Mouse (Mus musculus) Patski (cell line): ENCODE measurements around the gene Mtmr12. TPM values are rescaled to one million over a fixed set of nuclear protein-coding genes. Genes with fewer than 3 reads are reported as not detected.
"Not testable (repeated sequence)": the region's sequence is repeated elsewhere in the genome, so short reads cannot be mapped to it uniquely, and the experiment has no call there.

Experiments used
- ATAC-seq: fragments of 100-300 bp; one replicate; pipeline ENCODE4 v1.8.0; 2021
- CTCF ChIA-PET: fragments of 350-600 bp; sonication (Branson Sonifier 250); formaldehyde crosslinking; loops from one replicate; lab custom pipeline; 2022; ENCODE audit warnings: inconsistent platforms; lab: Charles Lee
- POLR2A ChIA-PET: fragments of 350-600 bp; sonication (Branson Sonifier 250); formaldehyde crosslinking; loops from one replicate; lab custom pipeline; 2022; ENCODE audit warnings: antibody characterized with exemption, inconsistent platforms; lab: Charles Lee
- DNase-seq: peaks from one replicate; pipeline ENCODE4 v3.0.0-alpha.2; 2011; ENCODE audit warnings: low read depth, low spot score
- H3K27me3 ChIP-seq: fragments of 371-371 bp; one replicate; pipeline ENCODE4 v1.5.1; 2021
- CTCF ChIP-seq: fragments of 100-300 bp; IDR thresholded peaks from one replicate; pipeline ENCODE4 v1.5.1; 2021
- in situ Hi-C: fragments of 300-500 bp; cut with MboI; formaldehyde crosslinking; loops from 3 replicates; pipeline ENCODE4 v1.11.1; 2018; ENCODE audit warnings: low pct_unique_long_range_greater_than_20kb, mixed read lengths
- polyA plus RNA-seq: library from polyadenylated mRNA; unstranded; gene quantifications from one replicate; pipeline ENCODE4 v1.2.3, GENCODE M21; 2021

The Mtmr12 gene
- polyA plus RNA-seq = 20.8 TPM

DNA sequence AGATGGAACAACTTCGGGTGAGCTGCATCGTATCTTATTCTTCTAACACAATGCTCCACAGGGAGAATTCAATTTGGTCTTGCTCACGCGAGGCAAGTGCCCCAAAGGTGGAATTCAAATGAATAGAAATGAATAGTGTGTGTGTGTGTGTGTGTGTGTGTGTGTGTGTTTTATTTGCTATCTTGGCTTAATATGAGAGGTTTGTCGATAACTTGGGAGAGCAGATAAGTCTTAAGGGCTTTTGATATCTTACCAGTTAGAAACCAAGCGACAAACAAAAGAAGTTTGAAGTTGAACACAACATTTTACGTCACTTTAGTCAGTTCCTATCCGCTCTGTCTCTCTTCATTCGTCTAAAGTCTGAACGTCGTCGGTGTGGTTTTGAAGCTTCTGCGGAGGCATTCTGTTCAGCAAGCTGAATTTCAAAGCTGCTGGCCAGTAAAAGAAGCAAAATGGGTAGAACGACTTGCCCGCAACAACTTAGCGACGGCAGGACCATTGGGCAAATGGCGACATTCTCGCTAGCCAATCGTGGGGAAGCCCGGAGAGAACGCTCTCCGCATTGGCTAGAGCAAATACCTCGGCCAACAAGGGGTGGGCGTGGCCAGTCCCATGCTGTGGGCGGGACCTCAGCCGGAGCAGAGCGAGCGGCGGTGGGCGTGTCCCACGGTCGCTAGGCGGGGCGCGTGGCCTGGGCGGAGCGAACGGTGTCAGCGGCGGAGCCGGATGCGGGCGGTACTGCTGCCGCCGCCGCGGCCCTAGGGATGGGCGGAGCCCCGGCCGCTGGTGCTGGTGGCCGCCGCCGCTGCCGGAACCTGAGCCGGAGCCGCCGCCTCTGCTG lies at the start of gene Mtmr12:
Mtmr12 (plus strand) TSS at position 710 of the 841 bp plus-strand sequence.
- CTCF ChIA-PET = interaction anchor here (1.0 to 1.4 kb wide), 3 partner anchors 44 to 64 kb away, joined by 3 read pairs; no protein-coding TSS in a partner anchor
- H3K27me3 ChIP-seq = no peaks in the 10 kb centered on the region
- peak; percentile 96 for DNase-seq
- TF ChIP-seq CTCF = no peak
- in situ Hi-C loops = loop anchor here (5.0 kb wide), 1 partner anchor 43 kb away; no protein-coding TSS in a partner anchor
- peak; percentile 89 for ATAC-seq
- POLR2A ChIA-PET = interaction anchor here (0.6 to 1.5 kb wide), 4 partner anchors 8 to 43 kb away, joined by 3 to 4 read pairs (median 4); no protein-coding TSS in a partner anchor

DNA sequence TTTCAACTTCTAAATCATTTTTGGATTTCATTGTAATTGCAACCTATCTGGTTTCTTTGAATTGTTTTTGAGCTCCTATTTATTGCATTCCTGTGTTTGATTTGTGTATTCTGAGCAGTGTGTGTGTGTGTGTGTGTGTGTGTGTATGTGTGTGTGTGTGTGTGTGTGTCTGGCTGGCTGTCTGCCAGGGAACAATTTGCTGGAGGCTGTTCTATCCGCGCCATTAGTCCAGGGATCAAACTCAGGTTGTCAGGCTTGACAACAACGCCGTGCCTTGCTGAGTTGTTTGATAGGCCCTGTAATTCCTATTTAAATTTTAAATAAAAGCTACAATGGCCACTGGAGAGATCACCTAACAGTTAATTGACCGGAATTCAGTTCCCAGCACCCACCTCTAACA lies 26.7 kb upstream of the Mtmr12 start:
- no peak for TF ChIP-seq CTCF
- POLR2A ChIA-PET = interaction anchor here (0.6 to 0.7 kb wide), 3 partner anchors 143 to 1371 kb away, joined by 3 to 5 read pairs (median 3); no protein-coding TSS in a partner anchor
- no peaks in the 10 kb centered on the region for H3K27me3 ChIP-seq
- CTCF ChIA-PET = interaction anchor here (0.8 to 2.0 kb wide), 2 partner anchors 10 to 86 kb away, joined by 3 to 4 read pairs; no protein-coding TSS in a partner anchor
- in situ Hi-C loops = loop anchor here (25.0 kb wide), 2 partner anchors 384 to 634 kb away; partner anchors contain the start of genes 6030458C11Rik and Drosha
- DNase-seq (no peak), ATAC-seq (no peak)

DNA sequence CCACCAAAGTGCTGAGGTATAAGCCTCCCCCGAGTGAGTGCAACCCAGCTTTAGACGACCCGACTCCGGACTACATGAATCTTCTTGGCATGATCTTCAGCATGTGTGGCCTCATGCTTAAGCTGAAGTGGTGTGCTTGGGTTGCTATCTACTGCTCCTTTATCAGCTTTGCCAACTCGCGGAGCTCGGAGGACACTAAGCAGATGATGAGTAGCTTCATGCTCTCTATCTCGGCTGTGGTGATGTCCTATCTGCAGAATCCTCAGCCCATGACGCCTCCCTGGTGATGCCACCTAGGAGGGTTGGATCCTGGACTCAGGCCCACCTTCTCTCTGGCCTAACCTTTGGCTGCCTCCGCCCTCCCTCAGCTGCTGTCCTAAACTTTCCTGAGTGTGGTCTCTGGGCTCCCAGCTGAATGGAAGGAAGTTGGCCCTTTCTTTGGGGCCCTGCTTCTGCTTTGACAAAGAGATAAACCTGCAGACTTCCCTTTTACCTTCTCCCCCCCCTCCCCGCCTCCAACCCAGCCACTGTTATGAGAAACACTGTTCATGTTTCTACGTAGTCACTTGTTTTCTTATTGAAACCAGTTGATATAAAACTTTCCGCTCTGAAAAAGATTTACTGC lies 23.5 kb upstream of the Mtmr12 start:
- ATAC-seq, CTCF ChIA-PET, H3K27me3 ChIP-seq, DNase-seq: not testable (repeated sequence)
- in situ Hi-C loops = loop anchor here (25.0 kb wide), 2 partner anchors 381 to 631 kb away; partner anchors contain the start of genes 6030458C11Rik and Drosha
- POLR2A ChIA-PET = interaction anchor here (1.6 kb wide), 1 partner anchor 10 kb away, joined by 3 read pairs; no protein-coding TSS in a partner anchor

DNA sequence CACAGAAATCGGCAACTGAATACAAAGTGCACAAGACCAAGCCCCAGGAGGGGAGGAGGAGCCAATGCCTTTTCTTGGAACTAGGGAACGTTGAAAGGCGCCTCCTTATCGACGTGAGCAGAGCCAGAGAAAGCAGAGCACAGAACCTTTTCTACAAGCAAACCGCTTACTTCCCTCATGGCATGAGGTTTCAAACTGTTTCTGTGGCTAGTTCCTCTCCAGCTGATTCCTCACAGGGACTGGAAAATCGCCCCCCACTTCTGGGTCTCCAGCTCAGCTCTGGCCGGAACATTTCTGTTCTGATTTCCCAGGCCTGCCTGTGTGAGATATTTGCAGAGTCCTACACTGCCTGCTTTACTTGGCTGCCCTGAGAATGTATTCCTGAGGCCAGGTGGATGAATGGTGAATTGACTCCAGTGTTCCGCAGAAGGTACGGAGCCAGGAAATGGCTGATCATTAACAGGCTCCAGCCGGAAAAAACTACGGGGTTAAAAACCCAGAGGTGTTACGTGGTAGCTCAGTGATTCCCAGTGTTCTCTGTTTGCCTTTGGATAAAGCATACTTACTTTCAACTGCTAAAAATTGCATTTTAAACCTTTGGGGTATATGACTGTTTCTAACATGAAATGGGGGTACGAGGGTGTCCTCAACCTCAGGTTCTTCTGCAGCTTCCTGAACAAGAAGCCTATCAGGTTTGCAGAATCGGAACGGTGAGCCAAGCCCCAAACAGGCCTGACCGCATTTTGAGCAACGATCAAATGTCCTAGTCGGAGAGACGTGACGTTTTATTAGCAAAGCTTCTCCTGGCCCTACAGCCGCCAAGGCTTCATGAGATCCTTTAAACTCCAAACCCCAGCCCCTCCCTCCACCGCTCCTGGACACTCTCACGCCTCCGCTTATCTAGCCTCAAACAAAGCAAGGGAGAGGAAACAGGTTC lies 10.7 kb upstream of the Mtmr12 start:
- no peak for TF ChIP-seq CTCF
- POLR2A ChIA-PET = interaction anchor here (0.7 to 1.3 kb wide), 2 partner anchors 10 to 48 kb away, joined by 3 read pairs; partner anchors contain the start of gene Mtmr12
- H3K27me3 ChIP-seq = no peaks in the 10 kb centered on the region
- ATAC-seq = peak; percentile 68
- peak; percentile 46 for DNase-seq
- CTCF ChIA-PET = interaction anchor here (1.1 to 4.5 kb wide), 5 partner anchors 11 to 74 kb away, joined by 3 to 38 read pairs (median 3); no protein-coding TSS in a partner anchor
- in situ Hi-C loops = loop anchor here (10.0 to 25.0 kb wide), 3 partner anchors 141 to 618 kb away; partner anchors contain the start of genes 6030458C11Rik and Drosha

DNA sequence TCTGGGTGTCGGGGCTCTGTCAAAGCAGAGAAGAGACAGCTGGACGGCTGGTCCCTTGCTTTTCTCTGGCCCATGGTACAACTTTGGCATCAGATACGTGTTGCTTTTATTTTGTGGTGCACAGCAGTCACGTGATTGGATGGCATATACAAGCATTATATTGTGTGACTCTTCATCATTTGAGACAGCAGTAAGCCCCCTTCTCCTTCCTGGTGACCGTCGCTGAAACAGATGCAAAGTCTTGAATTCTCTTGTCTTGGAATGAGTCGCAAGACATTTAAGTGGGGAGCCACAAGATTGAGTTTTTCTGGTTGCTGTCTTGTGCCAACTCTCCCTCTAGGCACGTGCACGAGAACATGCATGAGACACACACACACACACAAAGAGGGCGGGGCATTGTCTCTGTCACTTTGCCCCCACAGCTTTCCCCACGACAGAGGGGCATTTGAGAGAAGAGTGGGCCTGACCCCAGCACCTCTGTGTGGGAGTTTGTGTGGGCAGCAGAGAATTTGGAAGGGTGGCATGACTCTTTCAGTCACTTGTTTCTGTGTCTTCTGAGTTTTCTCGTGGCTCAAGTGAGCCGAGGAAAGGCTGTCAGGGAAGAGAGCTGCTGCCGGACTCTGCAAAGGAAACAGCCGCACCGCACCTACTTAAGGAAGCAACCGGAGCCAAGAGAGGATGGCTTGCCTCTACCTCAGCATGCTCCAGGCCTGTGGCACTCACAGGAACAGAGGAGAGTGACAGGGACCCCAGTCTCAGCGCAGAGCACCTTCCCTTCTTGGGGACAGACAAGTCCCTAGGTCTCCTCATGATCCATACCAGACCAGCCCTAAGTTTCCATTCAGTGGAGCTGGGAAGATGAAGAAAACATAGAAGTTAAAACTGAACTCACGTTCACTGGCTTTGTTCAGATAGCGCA lies 9.8 kb upstream of the Mtmr12 start:
- ChIA-PET CTCF (interaction anchor here (1.1 to 4.5 kb wide), 3 partner anchors 38 to 72 kb away, joined by 3 to 39 read pairs (median 38); no protein-coding TSS in a partner anchor), POLR2A (interaction anchor here (0.7 to 1.3 kb wide), 2 partner anchors 10 to 47 kb away, joined by 3 read pairs; partner anchors contain the start of gene Mtmr12)
- TF ChIP-seq CTCF = no peak
- DNase-seq = no peak
- ATAC-seq = no peak
- in situ Hi-C loops = loop anchor here (10.0 to 25.0 kb wide), 3 partner anchors 140 to 617 kb away; partner anchors contain the start of genes 6030458C11Rik and Drosha
- H3K27me3 ChIP-seq = no peaks in the 10 kb centered on the region

DNA sequence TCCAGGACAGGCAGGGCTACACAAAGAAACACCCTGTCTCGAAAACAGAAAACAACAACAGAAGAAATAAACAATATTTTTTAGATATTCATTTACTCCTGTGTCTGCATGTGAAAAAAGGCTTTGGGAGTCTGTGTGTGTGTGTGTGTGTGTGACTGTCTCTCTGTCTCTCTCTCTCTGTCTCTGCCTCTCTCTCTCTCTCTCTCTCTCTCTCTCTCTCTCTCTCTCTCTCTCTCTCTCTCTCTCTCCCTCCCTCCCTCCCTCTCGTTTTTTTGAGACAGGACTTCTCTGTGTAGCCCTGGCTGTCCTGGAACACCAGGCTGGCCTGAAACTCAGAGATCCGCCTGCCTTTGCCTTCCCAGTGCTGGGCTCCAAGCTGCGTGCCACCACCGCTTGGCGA lies 8.9 kb upstream of the Mtmr12 start:
- H3K27me3 ChIP-seq = no peaks in the 10 kb centered on the region
- DNase-seq (no peak), ATAC-seq (no peak)
- ChIA-PET CTCF (interaction anchor here (1.3 to 4.5 kb wide), 8 partner anchors 16 to 145 kb away, joined by 3 to 39 read pairs (median 6); no protein-coding TSS in a partner anchor), POLR2A (interaction anchor here (0.6 kb wide), 1 partner anchor 8 kb away, joined by 3 read pairs; no protein-coding TSS in a partner anchor)
- in situ Hi-C loops = loop anchor here (10.0 to 25.0 kb wide), 3 partner anchors 139 to 616 kb away; partner anchors contain the start of genes 6030458C11Rik and Drosha
- TF ChIP-seq CTCF = no peak

DNA sequence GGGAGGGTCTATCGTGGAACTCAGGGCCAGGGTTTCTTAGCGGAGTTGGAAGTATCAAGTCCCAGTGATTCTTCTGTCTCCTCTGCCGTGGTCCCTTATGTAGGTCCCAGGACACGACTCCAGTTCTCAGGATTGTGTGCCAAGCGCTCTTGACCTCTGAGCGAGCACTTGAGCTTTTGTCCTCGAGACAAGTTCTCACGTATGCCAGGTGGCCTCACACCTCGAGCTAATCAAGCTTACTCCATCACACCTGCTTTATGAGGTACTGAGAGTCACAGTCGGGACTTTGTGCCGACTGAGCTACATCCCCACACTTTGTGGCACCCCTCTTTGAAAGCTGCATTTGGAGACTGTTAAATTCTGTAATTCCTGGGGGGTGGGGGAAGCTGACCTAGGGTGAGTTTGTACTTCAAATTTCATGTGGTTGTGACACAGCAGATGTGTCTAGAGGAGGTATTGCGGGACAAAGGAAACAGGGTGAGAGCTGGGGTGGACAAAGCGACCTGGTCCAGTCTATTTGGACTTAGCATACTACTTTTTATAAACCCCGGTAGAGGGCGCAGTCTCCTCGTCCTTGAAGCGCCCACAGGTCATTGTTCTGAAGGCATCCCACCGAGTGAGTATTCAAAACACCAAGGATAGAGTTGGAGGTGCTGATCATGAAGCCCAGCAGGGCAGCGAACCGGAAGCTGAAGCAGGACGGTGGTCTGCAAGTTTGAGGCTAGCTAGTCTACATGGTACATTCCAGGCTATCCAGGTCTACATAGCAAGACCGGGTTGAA lies 8.2 kb upstream of the Mtmr12 start:
- POLR2A ChIA-PET = interaction anchor here (0.6 kb wide), 1 partner anchor 8 kb away, joined by 3 read pairs; no protein-coding TSS in a partner anchor
- H3K27me3 ChIP-seq = no peaks in the 10 kb centered on the region
- DNase-seq (no peak), ATAC-seq (peak; percentile 75)
- CTCF ChIA-PET = interaction anchor here (0.7 to 4.5 kb wide), 20 partner anchors 9 to 167 kb away, joined by 3 to 39 read pairs (median 4); no protein-coding TSS in a partner anchor
- in situ Hi-C loops = loop anchor here (10.0 to 25.0 kb wide), 3 partner anchors 138 to 616 kb away; partner anchors contain the start of genes 6030458C11Rik and Drosha
- TF ChIP-seq CTCF = peak; percentile 82
